In the genomic region with DNA sequence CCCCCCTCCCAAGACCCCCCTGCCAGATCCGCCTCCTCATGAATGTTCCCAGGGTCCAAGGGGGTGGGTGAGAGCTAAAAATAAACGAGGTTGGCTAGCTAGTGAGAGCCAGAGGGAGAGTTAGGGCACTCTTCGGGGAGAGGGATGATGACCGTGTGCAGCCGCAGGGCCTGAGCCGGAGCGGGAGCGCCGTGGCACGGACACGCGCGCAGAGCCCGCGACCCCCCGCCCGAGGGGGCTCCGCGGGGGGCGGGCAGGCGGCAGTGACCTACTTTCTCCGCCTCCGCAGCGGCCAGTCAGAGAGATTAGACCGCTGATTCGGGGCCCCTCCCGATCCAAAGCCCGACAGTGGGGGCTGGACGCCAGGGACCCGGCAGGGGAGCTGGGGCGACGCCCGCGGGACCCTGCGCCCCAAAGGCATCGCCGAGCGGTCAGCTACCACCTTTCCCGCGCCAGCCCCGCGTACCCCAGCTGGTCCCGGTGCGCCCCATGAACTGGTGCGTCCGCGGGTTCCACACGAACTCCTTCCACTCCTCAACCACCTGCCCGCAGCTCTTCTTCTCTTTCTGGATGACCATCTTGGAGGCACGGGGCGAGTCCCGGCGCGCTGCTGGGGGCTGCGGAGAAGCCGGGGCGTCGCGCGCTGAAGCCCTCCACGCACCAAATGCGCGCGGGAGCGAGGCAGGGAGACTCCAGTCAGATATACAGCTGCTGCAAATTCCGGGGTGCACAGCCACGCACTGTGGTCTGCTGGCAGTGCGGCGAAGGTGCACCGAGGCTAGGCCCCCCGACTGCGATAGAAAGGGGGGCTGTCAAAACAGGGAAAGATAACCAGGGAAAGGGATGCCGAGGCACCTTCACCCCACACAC, we compare ENCODE assay signal across 8 mouse cellular contexts. TPM values are rescaled to one million over a fixed set of nuclear protein-coding genes. Genes with fewer than 3 reads are reported as not detected.
DNase-seq lines count a peak whose midpoint lies in the region; ATAC-seq and TF ChIP-seq lines count a peak whose summit lies in the region.

No protein-coding gene starts in this region.

- WGBS in spleen, adult 2 months = 3% methylated on average over 72 of the region's 73 CpGs
- 1% methylated on average over 73 of the region's 73 CpGs for WGBS in cerebellum, adult 2 months
- WGBS in kidney, embryonic 16.5 days = under 1% methylated on average over 71 of the region's 73 CpGs
- under 1% methylated on average over 71 of the region's 73 CpGs for WGBS in stomach, embryonic 16.5 days

- no peaks in the 10 kb centered on the region for H3K36me3 ChIP-seq in spleen, adult 2 months (ENCODE audit: control insufficient read depth, insufficient read depth, low read length)
- no peaks in the 10 kb centered on the region for H3K36me3 ChIP-seq in kidney, embryonic 16.5 days (ENCODE audit: insufficient read depth, low read length)
- H3K36me3 ChIP-seq in stomach, embryonic 16.5 days (ENCODE audit: control insufficient read depth, insufficient read depth, low read length) = no peaks in the 10 kb centered on the region

- DNase-seq in spleen, adult 2 months (ENCODE audit: low read depth in 1 of 2, low spot score in 2 of 2) = no peak
- DNase-seq in spleen, adult 18-20 months = no peak
- peak; percentile 90 to 91 for DNase-seq in cerebellum, adult 2 months
- peak; percentile 48 for DNase-seq in gastrocnemius, postnatal 10 days
- DNase-seq in urinary bladder, postnatal 4 days (ENCODE audit: low spot score in 2 of 2) = no peak

- no peaks in the 10 kb centered on the region for H3K9me3 ChIP-seq in kidney, embryonic 16.5 days (ENCODE audit: low read length)
- no peaks in the 10 kb centered on the region for H3K9me3 ChIP-seq in stomach, embryonic 16.5 days (replicated peaks; ENCODE audit: control insufficient read depth, low read length)

- H3K4me2 ChIP-seq in kidney, embryonic 16.5 days (replicated peaks; ENCODE audit: low read depth, low read length) = peak overlapping the region; percentile 98
- peak overlapping the region; percentile 93 for H3K4me2 ChIP-seq in stomach, embryonic 16.5 days (ENCODE audit: low read depth, low read length)

- H3K4me3 ChIP-seq in spleen, adult 2 months (ENCODE audit: extremely low read depth, insufficient read depth, insufficient read length) = peak overlapping the region; percentile 56
- peak overlapping the region; percentile 78 for H3K4me3 ChIP-seq in cerebellum, adult 2 months (replicated peaks; ENCODE audit: insufficient read depth, low read depth, low read length)
- peak overlapping the region; percentile 52 for H3K4me3 ChIP-seq in kidney, embryonic 16.5 days (ENCODE audit: low read length)
- peak overlapping the region; percentile 58 for H3K4me3 ChIP-seq in stomach, embryonic 16.5 days (replicated peaks; ENCODE audit: low read length)

- H3K27ac ChIP-seq in spleen, adult 2 months (ENCODE audit: insufficient read depth, low read length) = peak overlapping the region; percentile 13; the same call in 1 of the 2 replicates
- H3K27ac ChIP-seq in cerebellum, adult 2 months (ENCODE audit: insufficient read depth, low read length) = peak overlapping the region; percentile 97
- peak overlapping the region; percentile 30; the same call in 1 of the 2 replicates for H3K27ac ChIP-seq in kidney, embryonic 16.5 days (ENCODE audit: low read length)
- H3K27ac ChIP-seq in stomach, embryonic 16.5 days (ENCODE audit: low read length) = 0 out of 2 replicates have a peak overlapping the region, but pooled peaks have one; percentile 36

- H3K4me1 ChIP-seq in spleen, adult 2 months (ENCODE audit: control insufficient read depth, insufficient read depth, insufficient read length) = peaks cover 4% of the 10 kb centered on the region; the same call in 1 of the 2 replicates
- peaks cover 23% of the 10 kb centered on the region for H3K4me1 ChIP-seq in cerebellum, adult 2 months (ENCODE audit: control insufficient read depth, insufficient read depth, low read length)
- peaks cover 28% of the 10 kb centered on the region for H3K4me1 ChIP-seq in kidney, embryonic 16.5 days (ENCODE audit: insufficient read depth, low read length)
- peaks cover 36% of the 10 kb centered on the region for H3K4me1 ChIP-seq in stomach, embryonic 16.5 days (ENCODE audit: control insufficient read depth, insufficient read depth, low read length)

- peak; percentile 25 for ATAC-seq in kidney, embryonic 16.5 days (ENCODE audit: low FRiP score, low TSS enrichment)
- 0 out of 2 replicates have a peak, but pooled peaks have one; percentile 4 for ATAC-seq in megakaryocyte-erythroid progenitor cell, adult 5-6 weeks (replicated peaks; ENCODE audit: low FRiP score, low TSS enrichment, poor library complexity, severe bottlenecking)
- ATAC-seq in stomach, embryonic 16.5 days (ENCODE audit: insufficient read depth, low FRiP score) = peak; percentile 38

- TF ChIP-seq POLR2A in spleen, adult 2 months (IDR thresholded peaks at IDR 0.05; ENCODE audit: low read depth, low read length) = no peak
- TF ChIP-seq POLR2A in cerebellum, adult 2 months (IDR thresholded peaks at IDR 0.05; ENCODE audit: borderline replicate concordance, insufficient read depth, low read length) = peak; percentile 54; the same call in 1 of the 2 replicates

- H3K9ac ChIP-seq in kidney, embryonic 16.5 days (replicated peaks; ENCODE audit: low read length) = peak overlapping the region; percentile 69
- peak overlapping the region; percentile 70 for H3K9ac ChIP-seq in stomach, embryonic 16.5 days (ENCODE audit: low read length)

- peaks cover 12% of the 10 kb centered on the region for H3K27me3 ChIP-seq in spleen, adult 2 months (ENCODE audit: control insufficient read depth, insufficient read depth, low read length)
- H3K27me3 ChIP-seq in cerebellum, adult 2 months (ENCODE audit: control insufficient read depth, insufficient read depth, low read length) = no peaks in the 10 kb centered on the region
- H3K27me3 ChIP-seq in kidney, embryonic 16.5 days (ENCODE audit: insufficient read depth, low read length) = peaks cover 9% of the 10 kb centered on the region
- H3K27me3 ChIP-seq in stomach, embryonic 16.5 days (ENCODE audit: control insufficient read depth, insufficient read depth, low read length) = peaks cover 5% of the 10 kb centered on the region; the same call in 1 of the 2 replicates

- TF ChIP-seq CTCF in spleen, adult 2 months (IDR thresholded peaks at IDR 0.05; ENCODE audit: extremely low read depth, insufficient read depth, insufficient read length, insufficient replicate concordance) = no peak
- no peak for TF ChIP-seq CTCF in cerebellum, adult 2 months (IDR thresholded peaks at IDR 0.05; ENCODE audit: borderline replicate concordance, insufficient read depth, low read depth, low read length)

RNA-seq across cellular contexts. Expression of gene Atp1b2, which starts 0.7 kb away (rescaled TPM):
- polyA plus RNA-seq in spleen, adult 2 months (2012; rRNA removed) = 10.7 and 11.2 TPM in 2 replicates
- polyA plus RNA-seq in cerebellum, adult 2 months (2012; rRNA removed) = 890 and 950 TPM in 2 replicates
- total RNA-seq in gastrocnemius, postnatal 10 days (2021) = 100 to 1,000 TPM; 351 to 394 TPM
- 12.3 and 14.3 TPM in 2 replicates for polyA plus RNA-seq in kidney, embryonic 16.5 days (2015; fragmentation: Nextera tagmentation; extraction: Ambion mirVana)
- 291 and 408 TPM in 2 replicates for total RNA-seq in megakaryocyte-erythroid progenitor cell, adult 5-6 weeks (2014; fragmentation: Nextera tagmentation)
- total RNA-seq in megakaryocyte-erythroid progenitor cell, adult 5-6 weeks (2017) = 32.8 and 68.9 TPM in 2 replicates
- 9.5 and 10.4 TPM in 2 replicates for polyA plus RNA-seq in stomach, embryonic 16.5 days (2015; fragmentation: Nextera tagmentation; extraction: Ambion mirVana)

RNA-seq across cellular contexts. Expression of gene Shbg, which starts 12.7 kb away (rescaled TPM):
- polyA plus RNA-seq in spleen, adult 2 months (2012; rRNA removed) = not detected in 2 replicates
- polyA plus RNA-seq in cerebellum, adult 2 months (2012; rRNA removed) = 0.11 TPM in 2 replicates
- under 1 TPM in 1 of 2 experiments, not detected in 1; 0.54 TPM for total RNA-seq in gastrocnemius, postnatal 10 days (2021)
- 0.17 TPM in 1 of 2 replicates, not detected in the other for polyA plus RNA-seq in kidney, embryonic 16.5 days (2015; fragmentation: Nextera tagmentation; extraction: Ambion mirVana)
- total RNA-seq in megakaryocyte-erythroid progenitor cell, adult 5-6 weeks (2014; fragmentation: Nextera tagmentation) = not detected in 2 replicates
- not detected in 2 replicates for total RNA-seq in megakaryocyte-erythroid progenitor cell, adult 5-6 weeks (2017)
- polyA plus RNA-seq in stomach, embryonic 16.5 days (2015; fragmentation: Nextera tagmentation; extraction: Ambion mirVana) = 1.3 and 2.2 TPM in 2 replicates

RNA-seq across cellular contexts. Expression of gene Sat2, which starts 16.8 kb away (rescaled TPM):
- 1.1 and 1.4 TPM in 2 replicates for polyA plus RNA-seq in spleen, adult 2 months (2012; rRNA removed)
- 32.4 and 33.5 TPM in 2 replicates for polyA plus RNA-seq in cerebellum, adult 2 months (2012; rRNA removed)
- total RNA-seq in gastrocnemius, postnatal 10 days (2021) = 1 to 10 TPM; 5.6 to 5.7 TPM
- 21.3 and 24.1 TPM in 2 replicates for polyA plus RNA-seq in kidney, embryonic 16.5 days (2015; fragmentation: Nextera tagmentation; extraction: Ambion mirVana)
- total RNA-seq in megakaryocyte-erythroid progenitor cell, adult 5-6 weeks (2014; fragmentation: Nextera tagmentation) = not detected in 2 replicates
- total RNA-seq in megakaryocyte-erythroid progenitor cell, adult 5-6 weeks (2017) = not detected in 2 replicates
- polyA plus RNA-seq in stomach, embryonic 16.5 days (2015; fragmentation: Nextera tagmentation; extraction: Ambion mirVana) = 18.1 and 19.6 TPM in 2 replicates

RNA-seq across cellular contexts. Expression of gene Trp53, which starts 24.9 kb away (rescaled TPM):
- polyA plus RNA-seq in spleen, adult 2 months (2012; rRNA removed) = 105 and 144 TPM in 2 replicates
- 34.7 and 35.6 TPM in 2 replicates for polyA plus RNA-seq in cerebellum, adult 2 months (2012; rRNA removed)
- total RNA-seq in gastrocnemius, postnatal 10 days (2021) = 10 to 100 TPM; 30.9 to 41.2 TPM
- 191 and 205 TPM in 2 replicates for polyA plus RNA-seq in kidney, embryonic 16.5 days (2015; fragmentation: Nextera tagmentation; extraction: Ambion mirVana)
- total RNA-seq in megakaryocyte-erythroid progenitor cell, adult 5-6 weeks (2014; fragmentation: Nextera tagmentation) = 286 and 348 TPM in 2 replicates
- 59.0 and 109 TPM in 2 replicates for total RNA-seq in megakaryocyte-erythroid progenitor cell, adult 5-6 weeks (2017)
- 118 and 120 TPM in 2 replicates for polyA plus RNA-seq in stomach, embryonic 16.5 days (2015; fragmentation: Nextera tagmentation; extraction: Ambion mirVana)

RNA-seq across cellular contexts. Expression of gene Wrap53, which starts 25.0 kb away (rescaled TPM):
- 15.6 and 21.3 TPM in 2 replicates for polyA plus RNA-seq in spleen, adult 2 months (2012; rRNA removed)
- polyA plus RNA-seq in cerebellum, adult 2 months (2012; rRNA removed) = 18.6 and 18.8 TPM in 2 replicates
- total RNA-seq in gastrocnemius, postnatal 10 days (2021) = 1 to 10 TPM; 4.3 to 5.5 TPM
- polyA plus RNA-seq in kidney, embryonic 16.5 days (2015; fragmentation: Nextera tagmentation; extraction: Ambion mirVana) = 29.3 and 30.3 TPM in 2 replicates
- total RNA-seq in megakaryocyte-erythroid progenitor cell, adult 5-6 weeks (2014; fragmentation: Nextera tagmentation) = 36.5 and 51.0 TPM in 2 replicates
- 9.6 and 14.5 TPM in 2 replicates for total RNA-seq in megakaryocyte-erythroid progenitor cell, adult 5-6 weeks (2017)
- 19.3 and 21.6 TPM in 2 replicates for polyA plus RNA-seq in stomach, embryonic 16.5 days (2015; fragmentation: Nextera tagmentation; extraction: Ambion mirVana)

Comparison
In these comparisons a context has a peak if more than half of its experiments do, and no peak if none do; other contexts are left out.
1. DNase-seq: peak in cerebellum, adult 2 months (2 of 2) and gastrocnemius, postnatal 10 days (single experiment); none in spleen, adult 2 months (0 of 2), spleen, adult 18-20 months (0 of 2) and urinary bladder, postnatal 4 days (0 of 2).
2. H3K27ac ChIP-seq: peak in every context shown above with its lines; median percentile 97 in cerebellum, adult 2 months; 36 in stomach, embryonic 16.5 days; 30 in kidney, embryonic 16.5 days; 13 in spleen, adult 2 months.
3. RNA of gene Atp1b2, which starts 0.7 kb away (polyA plus RNA-seq): 890 to 950 TPM in cerebellum, adult 2 months; 12.3 to 14.3 TPM in kidney, embryonic 16.5 days, 10.7 to 11.2 TPM in spleen, adult 2 months and 9.5 to 10.4 TPM in stomach, embryonic 16.5 days; every median in the first group is over 10 times any median in the second.
4. Peak in every context shown above with its lines, with median percentiles within 50 percentile points of each other: H3K4me3 ChIP-seq and ATAC-seq.